In genomic region chr7:130733423-130733822, GRCm38 (mm10) we compare ENCODE assay signal across 29 mouse cellular contexts. TPM values are rescaled to one million over a fixed set of nuclear protein-coding genes. Genes with fewer than 3 reads are reported as not detected.
DNase-seq lines count a peak whose midpoint lies in the region; ATAC-seq and TF ChIP-seq lines count a peak whose summit lies in the region.
"Had no signal": no experiment of that assay in that cellular context is flagged by ENCODE, and none has a peak within 500 bp of the region (broad histone marks: within the 10 kb centered on the region; RNA-seq: fewer than 3 reads in every experiment).

No protein-coding gene starts in this region.

- H3K36me3 ChIP-seq in embryonic facial prominence, embryonic 11.5 days (replicated peaks; ENCODE audit: control insufficient read depth, insufficient read depth, low read depth, low read length): peaks cover 2% of the 10 kb centered on the region
- peaks cover 89% of the 10 kb centered on the region for H3K36me3 ChIP-seq in embryonic facial prominence, embryonic 10.5 days (replicated peaks)
- peaks cover 41% of the 10 kb centered on the region for H3K36me3 ChIP-seq in hindbrain, postnatal 0 days (ENCODE audit: insufficient read depth, low read length)
- peaks cover 87% of the 10 kb centered on the region for H3K36me3 ChIP-seq in hindbrain, embryonic 10.5 days
- H3K36me3 ChIP-seq in midbrain, embryonic 16.5 days (ENCODE audit: control insufficient read depth, insufficient read depth, low read length): peaks cover 32% of the 10 kb centered on the region
- peaks cover 91% of the 10 kb centered on the region for H3K36me3 ChIP-seq in midbrain, embryonic 10.5 days

- no peak overlapping the region for H3K27ac ChIP-seq in embryonic facial prominence, embryonic 11.5 days (replicated peaks; ENCODE audit: low read depth, low read length)
- no peak overlapping the region for H3K27ac ChIP-seq in embryonic facial prominence, embryonic 10.5 days (replicated peaks)
- peak overlapping the region; percentile 18; the same call in 1 of the 2 replicates for H3K27ac ChIP-seq in hindbrain, postnatal 0 days
- H3K27ac ChIP-seq in hindbrain, embryonic 10.5 days: no peak overlapping the region
- peak overlapping the region; percentile 43 for H3K27ac ChIP-seq in midbrain, embryonic 16.5 days (ENCODE audit: low read length)
- H3K27ac ChIP-seq in midbrain, embryonic 10.5 days (replicated peaks): no peak overlapping the region
- H3K27ac ChIP-seq: embryonic facial prominence, embryonic 12.5 days; heart, embryonic 10.5 days; left cerebral cortex, adult 2 months; limb, embryonic 15.5 days; liver, embryonic 14.5 days; lung, embryonic 15.5 days had no signal

- H3K4me2 ChIP-seq in embryonic facial prominence, embryonic 11.5 days (ENCODE audit: low read depth, low read length): no peak overlapping the region
- no peak overlapping the region for H3K4me2 ChIP-seq in hindbrain, postnatal 0 days (ENCODE audit: low read depth, low read length)
- H3K4me2 ChIP-seq in midbrain, embryonic 16.5 days (ENCODE audit: low read length): no peak overlapping the region
- H3K4me2 ChIP-seq: embryonic facial prominence, embryonic 12.5 days; limb, embryonic 15.5 days; lung, embryonic 15.5 days had no signal

- no peak overlapping the region for H3K9ac ChIP-seq in embryonic facial prominence, embryonic 11.5 days (replicated peaks; ENCODE audit: low read length)
- H3K9ac ChIP-seq in hindbrain, postnatal 0 days (replicated peaks; ENCODE audit: low read length): no peak overlapping the region
- no peak overlapping the region for H3K9ac ChIP-seq in midbrain, embryonic 16.5 days (ENCODE audit: low read depth, low read length)
- H3K9ac ChIP-seq: embryonic facial prominence, embryonic 12.5 days; limb, embryonic 15.5 days; liver, embryonic 14.5 days; lung, embryonic 15.5 days had no signal

- no peak overlapping the region for H3K4me3 ChIP-seq in embryonic facial prominence, embryonic 11.5 days (ENCODE audit: low read depth, low read length)
- H3K4me3 ChIP-seq in embryonic facial prominence, embryonic 10.5 days: no peak overlapping the region
- H3K4me3 ChIP-seq in hindbrain, postnatal 0 days (ENCODE audit: low read length): no peak overlapping the region
- H3K4me3 ChIP-seq in hindbrain, embryonic 10.5 days: no peak overlapping the region
- H3K4me3 ChIP-seq in midbrain, embryonic 16.5 days (ENCODE audit: low read depth, low read length): no peak overlapping the region
- no peak overlapping the region for H3K4me3 ChIP-seq in midbrain, embryonic 10.5 days
- H3K4me3 ChIP-seq: embryonic facial prominence, embryonic 12.5 days; erythroblast, embryonic 14.5 days; gastrocnemius, adult 2 months; heart, embryonic 10.5 days; left cerebral cortex, adult 2 months; limb, embryonic 15.5 days; lung, embryonic 15.5 days; megakaryocyte, embryonic 14.5 days; myocyte had no signal

- no peak for DNase-seq in embryonic facial prominence, embryonic 11.5 days (ENCODE audit: low spot score)
- DNase-seq in embryonic facial prominence, embryonic 10.5 days (ENCODE audit: low spot score): no peak
- no peak for DNase-seq in hindbrain, postnatal 0 days (ENCODE audit: low spot score)
- no peak for DNase-seq in hindbrain, embryonic 10.5 days (ENCODE audit: low spot score)
- no peak for DNase-seq in midbrain, embryonic 10.5 days (ENCODE audit: low spot score)
- DNase-seq in right cerebral cortex, postnatal 14 days: no peak
- DNase-seq: adrenal gland, adult 8-10 months; cerebellum, adult 11-12 months; cerebellum, postnatal 10 days; gastrocnemius, adult 2 months; left cerebral cortex, postnatal 4 days; lung, postnatal 36 days; right cerebral cortex, postnatal 25 days; spleen, adult 18-20 months had no signal

- H3K4me1 ChIP-seq in embryonic facial prominence, embryonic 11.5 days (ENCODE audit: control insufficient read depth, insufficient read depth, low read length): no peaks in the 10 kb centered on the region
- H3K4me1 ChIP-seq in embryonic facial prominence, embryonic 10.5 days: no peaks in the 10 kb centered on the region
- H3K4me1 ChIP-seq in hindbrain, postnatal 0 days (ENCODE audit: insufficient read depth, low read length): 0 out of 2 replicates have a peak, but pooled peaks cover 3% of the 10 kb centered on the region
- 0 out of 2 replicates have a peak, but pooled peaks cover 4% of the 10 kb centered on the region for H3K4me1 ChIP-seq in hindbrain, embryonic 10.5 days (replicated peaks)
- H3K4me1 ChIP-seq in midbrain, embryonic 16.5 days (ENCODE audit: control insufficient read depth, insufficient read depth, low read length): peaks cover 13% of the 10 kb centered on the region
- H3K4me1 ChIP-seq in midbrain, embryonic 10.5 days: peaks cover 4% of the 10 kb centered on the region; the same call in 1 of the 2 replicates
- H3K4me1 ChIP-seq: embryonic facial prominence, embryonic 12.5 days; megakaryocyte, embryonic 14.5 days had no signal

- WGBS in embryonic facial prominence, embryonic 11.5 days: 93% methylated on average over 8 of the region's 8 CpGs
- WGBS in embryonic facial prominence, embryonic 10.5 days: 92% methylated on average over 8 of the region's 8 CpGs
- 92% methylated on average over 8 of the region's 8 CpGs for WGBS in hindbrain, postnatal 0 days
- 92% methylated on average over 8 of the region's 8 CpGs for WGBS in hindbrain, embryonic 10.5 days
- WGBS in midbrain, embryonic 16.5 days: 91% methylated on average over 8 of the region's 8 CpGs
- WGBS in midbrain, embryonic 10.5 days: 97% methylated on average over 8 of the region's 8 CpGs

- TF ChIP-seq CTCF in hindbrain, postnatal 0 days (IDR thresholded peaks at IDR 0.05; ENCODE audit: low read depth): 0 out of 2 replicates have a peak, but pooled peaks have one; percentile 2

- ATAC-seq in embryonic facial prominence, embryonic 11.5 days (replicated peaks; ENCODE audit: insufficient number of reproducible peaks, low FRiP score, low TSS enrichment, low read depth): peak; percentile 65; the same call in 1 of the 2 replicates
- ATAC-seq in hindbrain, postnatal 0 days: no peak
- no peak for ATAC-seq in midbrain, embryonic 16.5 days
- no peak for ATAC-seq in monocyte, adult 5-6 weeks (replicated peaks; ENCODE audit: insufficient number of reproducible peaks, low FRiP score, low TSS enrichment, poor library complexity, severe bottlenecking)
- ATAC-seq: activated CD4-positive, CD25-positive, alpha-beta regulatory T cell, adult 4 months; intestine, embryonic 16.5 days had no signal

- H3K27me3 ChIP-seq in embryonic facial prominence, embryonic 11.5 days (ENCODE audit: control insufficient read depth, insufficient read depth, low read length): no peaks in the 10 kb centered on the region
- H3K27me3 ChIP-seq in embryonic facial prominence, embryonic 10.5 days (replicated peaks; ENCODE audit: low read depth, poor library complexity, severe bottlenecking): no peaks in the 10 kb centered on the region
- no peaks in the 10 kb centered on the region for H3K27me3 ChIP-seq in hindbrain, postnatal 0 days (ENCODE audit: insufficient read depth, low read length)
- no peaks in the 10 kb centered on the region for H3K27me3 ChIP-seq in hindbrain, embryonic 10.5 days (ENCODE audit: insufficient read depth, poor library complexity, severe bottlenecking)
- no peaks in the 10 kb centered on the region for H3K27me3 ChIP-seq in midbrain, embryonic 16.5 days (ENCODE audit: control insufficient read depth, insufficient read depth, low read depth, low read length)
- H3K27me3 ChIP-seq in midbrain, embryonic 10.5 days (ENCODE audit: low read depth, poor library complexity, severe bottlenecking): no peaks in the 10 kb centered on the region
- H3K27me3 ChIP-seq: embryonic facial prominence, embryonic 12.5 days; limb, embryonic 15.5 days; lung, embryonic 15.5 days had no signal

- H3K9me3 ChIP-seq in embryonic facial prominence, embryonic 11.5 days (replicated peaks; ENCODE audit: control insufficient read depth, low read length): no peaks in the 10 kb centered on the region
- H3K9me3 ChIP-seq in embryonic facial prominence, embryonic 10.5 days: no peaks in the 10 kb centered on the region
- H3K9me3 ChIP-seq in hindbrain, postnatal 0 days (ENCODE audit: low read length): no peaks in the 10 kb centered on the region
- H3K9me3 ChIP-seq in hindbrain, embryonic 10.5 days: no peaks in the 10 kb centered on the region
- no peaks in the 10 kb centered on the region for H3K9me3 ChIP-seq in midbrain, embryonic 16.5 days (replicated peaks; ENCODE audit: control insufficient read depth, low read length, poor library complexity, severe bottlenecking)
- no peaks in the 10 kb centered on the region for H3K9me3 ChIP-seq in midbrain, embryonic 10.5 days (replicated peaks)
- H3K9me3 ChIP-seq: embryonic facial prominence, embryonic 12.5 days; heart, embryonic 10.5 days; limb, embryonic 15.5 days; lung, embryonic 15.5 days; megakaryocyte, embryonic 14.5 days had no signal

RNA-seq across cellular contexts. Expression of gene Btbd16, which starts 40.4 kb away (rescaled TPM):
- not detected in 2 replicates for polyA plus RNA-seq in embryonic facial prominence, embryonic 11.5 days (2014; fragmentation: Nextera tagmentation; extraction: Ambion mirVana)
- polyA plus RNA-seq in embryonic facial prominence, embryonic 10.5 days (2016; fragmentation: Nextera tagmentation; extraction: Ambion mirVana): 0.14 TPM in 1 of 2 replicates, not detected in the other
- not detected in 2 replicates for total RNA-seq in hindbrain, postnatal 0 days (2014; rRNA removed)
- polyA plus RNA-seq in hindbrain, postnatal 0 days (2015; fragmentation: Nextera tagmentation; extraction: Ambion mirVana): 0.10 and 0.18 TPM in 2 replicates
- polyA plus RNA-seq in hindbrain, embryonic 10.5 days (2016; fragmentation: Nextera tagmentation; extraction: Ambion mirVana): not detected in 2 replicates
- polyA plus RNA-seq in midbrain, embryonic 16.5 days (2015; fragmentation: Nextera tagmentation; extraction: Ambion mirVana): 0.31 TPM in 1 of 2 replicates, not detected in the other
- not detected in 2 replicates for polyA plus RNA-seq in midbrain, embryonic 10.5 days (2016; fragmentation: Nextera tagmentation; extraction: Ambion mirVana)
- total RNA-seq in monocyte, adult 5-6 weeks (2017): 0.19 to 1.2 TPM in 2 of 3 replicates, not detected in the other
- total RNA-seq: gastrocnemius, adult 2 months; neutrophil, adult 5-6 weeks had no signal
- polyA plus RNA-seq: erythroblast, embryonic 14.5 days; kidney, embryonic 14.5 days; lung, embryonic 15.5 days; myocyte had no signal

Comparison
In these comparisons a context has a peak if more than half of its experiments do, and no peak if none do; other contexts are left out.
1. H3K27ac ChIP-seq: peak in hindbrain, postnatal 0 days (single experiment) and midbrain, embryonic 16.5 days (single experiment); none in embryonic facial prominence, embryonic 11.5 days (single experiment), embryonic facial prominence, embryonic 10.5 days (single experiment), hindbrain, embryonic 10.5 days (single experiment) and midbrain, embryonic 10.5 days (single experiment).